Mouse (Mus musculus) lung, postnatal 4 days (tissue): ENCODE data around the gene Angpt4.
A peak's percentile ranks its signal among the peaks of the same experiment; 100 is the strongest.

Experiments used
- DNase-seq, 2 experiments: peaks; one replicate each; pipeline ENCODE4 v3.0.0; 2021

Gene Angpt4

DNA sequence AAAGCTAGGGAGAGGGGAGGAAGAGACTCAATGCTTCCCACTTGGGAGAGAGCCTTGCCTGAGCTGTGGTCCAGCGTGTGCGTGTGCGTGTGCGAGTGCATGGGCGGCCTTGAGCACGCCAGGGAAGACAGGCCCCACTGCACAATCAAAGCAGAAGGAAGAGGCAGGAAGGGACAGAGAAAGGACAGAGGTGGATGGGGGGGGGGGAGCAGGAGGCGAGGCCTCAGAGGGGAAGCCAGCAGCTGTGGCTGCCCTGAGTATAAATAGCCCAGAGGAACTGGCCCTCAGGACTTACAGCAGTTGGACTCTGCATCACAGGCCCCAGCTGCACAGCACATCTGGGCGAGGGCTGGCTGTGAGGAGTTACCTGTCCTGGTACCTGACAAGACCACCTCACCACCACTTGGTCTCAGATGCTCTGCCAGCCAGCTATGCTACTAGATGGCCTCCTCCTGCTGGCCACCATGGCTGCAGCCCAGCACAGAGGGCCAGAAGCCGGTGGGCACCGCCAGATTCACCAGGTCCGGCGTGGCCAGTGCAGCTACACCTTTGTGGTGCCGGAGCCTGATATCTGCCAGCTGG is at the start of gene Angpt4:
Gene Angpt4 (plus strand): TSS at position 292 of the 582 bp plus-strand sequence.
- DNase-seq: no peak

DNA sequence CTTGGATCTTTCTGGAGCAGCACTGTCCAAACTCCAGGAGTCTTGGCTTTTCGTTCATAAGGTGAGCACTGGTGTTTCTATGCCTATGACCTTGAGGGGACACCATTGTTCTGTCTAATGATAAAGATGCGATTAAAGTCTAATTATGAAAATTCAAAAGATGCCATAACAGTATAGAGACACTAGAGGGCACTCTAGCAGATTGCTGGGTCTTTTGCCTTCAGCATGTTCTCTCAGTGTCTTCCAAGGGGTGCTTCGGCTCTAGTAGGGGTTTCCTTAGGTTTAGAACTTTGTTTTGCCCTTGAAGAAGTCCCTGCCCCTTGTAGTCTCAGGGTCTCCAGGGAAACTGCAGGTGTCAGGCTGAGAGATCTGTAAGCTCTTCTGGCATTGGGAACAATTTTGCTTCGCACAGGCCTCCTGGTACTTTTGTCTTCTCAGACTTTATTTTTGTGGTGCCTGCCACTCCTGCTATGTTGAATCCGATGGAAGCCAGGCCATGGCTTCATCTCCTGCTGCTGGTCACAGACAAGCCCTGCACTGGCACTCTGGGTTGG is 48.7 kb upstream of the Angpt4 start:
- no peak for DNase-seq

DNA sequence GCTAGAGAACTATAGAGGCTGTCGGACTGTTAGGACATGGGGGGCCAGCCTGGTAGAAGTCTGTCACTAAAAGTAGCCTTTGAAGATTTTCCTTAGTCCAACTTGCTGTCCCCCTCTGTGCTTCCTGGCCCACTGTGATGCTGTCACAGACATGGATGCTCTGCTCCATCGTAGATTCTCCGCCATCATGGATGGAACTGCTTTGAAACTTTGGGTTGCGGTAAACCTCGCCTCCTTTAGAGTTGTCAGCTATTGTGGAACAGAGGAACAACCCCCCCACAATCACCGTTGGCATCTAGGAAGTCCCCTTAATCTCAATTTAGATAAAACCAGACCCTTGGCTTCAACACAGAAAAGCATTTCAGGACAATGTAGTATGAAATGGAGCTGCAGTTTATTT is 46.1 kb upstream of the Angpt4 start:
- no peak for DNase-seq

DNA sequence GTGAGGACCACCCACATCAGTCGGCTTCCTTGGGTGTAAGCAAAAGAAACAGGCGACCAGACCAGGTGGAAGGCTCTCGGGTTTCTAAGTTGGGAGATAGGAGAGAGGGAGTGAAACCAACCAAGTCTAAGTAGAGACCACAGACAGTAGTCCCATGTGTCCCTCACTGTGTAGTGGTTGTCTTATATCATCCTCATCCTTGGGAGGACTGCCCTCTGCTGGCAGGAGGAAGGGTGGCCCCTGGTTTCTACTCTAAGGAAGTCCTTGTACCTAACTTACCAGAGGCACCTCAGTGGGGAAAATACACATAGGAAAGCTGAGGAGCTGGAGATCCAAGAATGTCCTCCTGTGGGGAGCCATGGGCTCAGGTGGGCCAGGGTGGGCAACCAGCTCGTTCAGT is 44.5 kb upstream of the Angpt4 start:
- DNase-seq: peak; percentile 47 to 62

DNA sequence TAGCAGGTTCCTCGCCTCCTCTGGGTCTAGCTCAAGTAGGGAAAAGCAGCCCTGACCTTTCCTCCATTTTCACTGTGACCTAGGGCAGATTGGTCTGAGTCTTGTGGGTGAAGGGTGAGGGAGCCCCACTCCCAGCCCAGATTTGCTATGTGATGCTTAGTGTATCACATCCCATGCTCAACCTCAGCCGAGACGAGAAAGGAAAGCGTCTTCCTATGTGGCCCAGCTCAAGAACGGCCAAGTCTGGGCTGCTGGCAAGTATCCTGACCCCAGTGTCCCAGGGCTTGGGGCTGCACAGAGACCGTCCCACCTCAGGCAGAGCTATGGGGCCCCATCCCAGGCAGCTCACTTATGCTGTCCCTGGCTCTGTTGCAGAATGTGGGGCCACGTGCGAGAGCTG is 42.8 kb upstream of the Angpt4 start:
- DNase-seq: no peak

DNA sequence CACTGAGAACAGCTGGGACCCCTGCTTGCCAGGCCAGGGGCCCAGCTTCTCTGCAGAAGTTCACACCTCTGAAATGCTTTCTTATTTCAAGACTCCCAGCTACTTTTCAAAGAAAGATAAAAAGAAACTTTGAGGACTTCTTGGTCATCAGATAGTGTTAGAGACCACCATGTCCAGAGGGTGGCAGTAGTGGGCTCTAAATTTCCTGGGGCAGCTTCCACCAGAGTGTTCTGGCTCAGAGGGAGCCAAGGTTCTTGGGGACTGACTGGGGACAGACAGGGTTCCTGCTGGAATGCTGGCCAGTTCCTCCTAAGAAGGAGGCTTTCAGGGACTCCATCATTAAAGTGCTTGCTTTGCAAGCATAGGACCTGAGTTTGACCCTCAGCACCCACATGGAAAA is 36.5 kb upstream of the Angpt4 start:
- peak in 1 of 2 experiments; percentile 31 for DNase-seq

DNA sequence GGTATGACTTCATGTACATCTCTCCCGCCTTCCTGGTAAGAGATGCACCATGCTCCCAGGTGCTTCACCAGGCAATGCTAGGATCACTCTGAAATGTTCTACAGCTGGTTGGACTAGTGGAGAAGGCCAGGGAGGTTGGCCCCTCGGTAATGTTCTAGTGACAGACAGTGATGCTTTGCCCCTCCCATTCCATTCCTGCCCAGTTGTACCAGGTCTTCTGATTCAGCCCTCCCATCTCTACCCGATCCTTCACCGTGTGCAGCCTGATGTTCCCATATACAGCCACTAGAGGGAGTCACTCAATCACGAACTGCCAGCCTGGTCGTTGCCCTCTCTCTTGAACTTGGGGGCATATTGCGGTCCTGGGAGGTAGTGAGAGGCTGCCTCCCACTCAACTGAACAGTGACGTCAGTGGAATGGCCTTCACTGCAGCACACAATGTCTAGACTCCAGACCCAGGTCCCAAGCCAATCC is 35.0 kb upstream of the Angpt4 start:
- peak; percentile 35 to 63 for DNase-seq

DNA sequence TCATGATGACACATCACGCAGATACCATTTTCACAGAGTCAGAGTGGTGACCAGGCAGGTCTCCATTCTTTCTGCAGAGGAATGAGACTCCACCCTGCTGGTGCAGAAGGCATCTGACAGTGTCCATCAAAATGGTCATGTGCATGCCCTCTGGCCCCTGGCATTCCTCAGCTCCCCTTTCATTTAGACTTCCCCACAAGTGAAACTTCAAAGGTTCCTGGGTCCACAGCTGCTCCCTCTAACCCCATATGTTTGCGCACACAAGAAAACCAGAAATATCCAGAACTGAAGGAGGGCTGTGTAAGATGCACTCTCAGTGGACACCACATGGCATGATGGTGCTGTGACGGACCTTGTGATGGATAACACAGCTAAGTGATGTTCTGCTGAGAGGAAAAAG is 32.4 kb upstream of the Angpt4 start:
- peak in 1 of 2 experiments; percentile 11 for DNase-seq

DNA sequence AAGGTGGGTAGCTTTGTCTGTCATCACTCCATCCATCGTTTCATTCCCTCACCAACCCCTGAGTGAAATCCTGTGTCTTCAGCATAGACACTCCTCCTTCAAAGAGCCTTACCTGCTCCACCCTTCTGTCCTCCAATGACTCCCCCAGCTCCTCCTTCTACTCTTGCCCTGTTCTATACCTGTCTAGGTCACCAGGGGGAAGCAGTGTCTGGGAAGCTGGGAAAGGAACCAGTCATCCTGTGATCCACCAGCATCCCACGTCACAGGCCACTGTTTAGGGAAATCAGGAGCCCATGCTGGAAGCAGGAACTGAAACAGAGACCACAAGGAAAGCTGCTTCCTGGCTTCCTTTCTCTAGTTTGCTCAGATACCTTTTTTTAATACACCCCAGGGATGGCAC is 31.2 kb upstream of the Angpt4 start:
- DNase-seq: peak in 1 of 2 experiments; percentile 8

DNA sequence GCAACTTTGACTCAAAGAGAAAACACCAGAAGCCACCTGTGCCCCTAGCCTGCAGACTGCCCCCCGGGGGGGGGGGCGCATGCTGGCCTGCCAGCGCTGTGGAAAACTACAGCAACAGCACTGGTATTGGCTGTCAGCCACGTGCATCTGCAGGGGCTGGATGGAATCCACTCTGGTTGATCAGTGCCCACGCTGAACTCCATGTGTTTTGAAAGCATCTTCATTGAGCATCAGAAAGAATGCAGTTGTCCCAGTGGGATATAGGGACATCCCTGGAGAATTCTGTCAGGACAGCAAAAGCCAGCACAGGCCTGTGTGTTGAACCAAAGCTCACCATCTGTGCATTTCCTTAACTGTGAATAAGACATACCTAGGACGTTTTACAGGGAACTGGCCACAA is 20.0 kb upstream of the Angpt4 start:
- DNase-seq: peak in 1 of 2 experiments; percentile 17

DNA sequence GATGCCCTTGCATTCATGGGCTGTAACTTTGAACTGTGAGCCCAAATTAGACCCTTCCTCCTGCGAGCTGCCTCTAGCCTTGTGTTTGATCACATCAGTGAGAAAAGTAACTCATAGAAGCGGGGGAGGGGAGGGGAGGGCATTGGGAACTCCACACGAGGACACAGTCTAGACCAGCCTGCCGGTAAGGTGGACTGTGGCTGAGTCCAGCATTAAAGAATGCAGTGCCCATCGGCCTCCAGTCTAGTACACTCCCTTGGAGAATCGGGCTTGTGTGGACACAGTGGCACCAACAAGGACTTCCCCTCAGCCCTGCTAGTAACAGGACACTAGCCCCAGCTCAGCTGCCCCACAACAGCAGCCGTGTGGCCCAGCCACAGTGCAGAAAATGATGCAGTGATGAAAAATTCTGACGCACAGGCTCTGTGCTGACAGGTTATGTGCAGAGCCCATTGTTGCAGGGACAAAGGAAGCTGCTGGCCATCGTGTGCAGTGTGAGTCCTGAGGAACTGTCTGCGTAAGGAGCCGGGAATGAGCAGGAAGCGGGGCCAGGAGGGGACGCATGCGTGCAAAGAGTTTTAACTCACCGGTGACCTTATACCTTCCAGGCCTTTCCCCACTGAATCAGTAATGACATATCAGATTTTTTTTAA is 17.8 kb upstream of the Angpt4 start:
- peak in 1 of 2 experiments; percentile 16 for DNase-seq

DNA sequence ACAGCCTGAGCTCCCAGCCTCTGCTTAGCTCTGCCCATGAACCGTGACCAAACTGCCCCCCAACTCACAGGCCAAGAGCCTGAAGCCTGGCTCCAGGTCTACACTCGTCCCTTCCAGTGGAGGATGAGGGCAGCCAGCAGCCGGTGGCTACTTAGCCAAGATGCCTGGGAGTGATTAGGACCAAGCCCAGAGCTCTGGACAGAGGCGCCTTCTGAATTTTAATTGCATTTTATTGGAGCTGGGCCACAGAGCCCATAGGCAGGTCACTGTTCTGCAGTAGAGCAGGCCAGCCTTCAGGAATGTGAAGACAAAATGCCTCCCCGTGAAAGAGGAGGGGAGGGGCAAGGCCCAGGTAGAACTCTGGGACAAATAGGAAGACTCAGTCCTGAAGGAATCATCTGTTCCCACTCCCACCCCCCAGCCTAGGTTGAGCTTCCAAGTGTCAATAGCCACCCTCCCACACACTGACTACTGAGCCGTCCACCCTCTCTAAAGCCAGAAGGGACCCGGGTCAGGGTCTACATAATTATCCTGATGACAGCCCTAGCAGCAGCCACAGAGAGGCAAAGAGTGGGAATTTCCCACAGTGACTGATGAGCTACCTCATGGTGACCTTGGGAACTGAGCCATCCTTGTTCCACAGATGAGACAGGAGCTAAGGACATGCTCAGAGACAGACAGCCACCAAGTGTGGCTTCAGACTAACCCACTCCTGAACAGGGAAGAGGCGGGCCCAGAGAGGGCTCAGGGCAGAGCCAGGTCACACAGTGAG is 16.6 kb upstream of the Angpt4 start:
- DNase-seq: peak in 1 of 2 experiments; percentile 16

DNA sequence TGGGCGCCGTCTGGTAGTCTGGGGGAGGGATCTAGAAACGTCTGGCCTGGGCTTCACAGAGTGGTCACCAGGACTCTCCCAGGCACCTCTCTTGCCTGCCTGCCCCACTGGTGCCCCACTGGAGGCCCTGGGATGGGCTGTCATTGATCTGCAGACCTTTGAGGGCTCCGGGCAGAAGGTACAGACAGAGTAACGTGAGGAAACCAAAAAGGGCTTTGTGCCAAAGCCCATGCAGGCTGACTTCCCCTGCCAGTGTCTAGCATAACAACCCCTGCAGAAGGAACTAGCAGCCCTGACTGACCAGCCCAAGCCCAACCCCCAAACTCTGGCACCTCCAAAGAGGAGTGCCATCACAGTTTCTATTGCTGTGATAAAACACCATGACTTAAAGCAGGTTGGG is 15.1 kb upstream of the Angpt4 start:
- peak in 1 of 2 experiments; percentile 16 for DNase-seq

DNA sequence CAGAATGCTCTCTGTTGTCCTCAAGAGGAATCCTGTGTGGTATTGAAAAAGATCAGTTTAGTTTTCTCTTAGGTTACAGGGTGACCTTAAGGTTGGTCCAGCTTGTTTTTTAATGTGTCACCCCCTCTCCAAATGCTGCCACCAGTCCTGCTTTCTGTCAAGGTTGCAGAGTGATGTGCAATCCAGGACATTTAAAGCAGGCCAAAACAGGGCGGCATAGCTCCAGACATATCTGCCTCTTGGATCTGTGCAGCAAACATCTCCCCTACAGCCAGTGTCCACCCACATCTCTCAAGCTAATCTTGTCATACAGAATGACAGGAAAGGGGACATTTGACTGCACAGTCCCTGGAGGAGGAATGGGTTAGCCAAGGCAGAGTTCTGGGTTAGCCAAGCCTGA is 12.9 kb upstream of the Angpt4 start:
- no peak for DNase-seq

DNA sequence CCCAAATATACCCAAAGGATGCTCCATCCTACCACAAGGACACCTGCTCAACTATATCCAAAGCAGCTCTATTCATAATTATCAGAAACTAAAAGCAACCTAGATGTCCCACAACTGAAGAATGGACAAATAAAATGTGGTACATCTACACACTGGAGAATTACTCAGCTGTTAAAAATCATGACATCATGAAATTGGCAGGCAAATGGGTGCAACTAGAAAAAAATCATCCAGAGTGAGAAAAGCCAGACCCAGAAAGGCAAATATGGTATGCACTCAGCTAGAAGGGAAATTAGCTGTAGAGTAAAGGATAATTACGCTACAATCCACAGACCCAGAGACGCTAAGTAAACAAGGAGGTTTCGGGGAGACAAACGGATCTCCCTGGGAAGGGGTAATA is 10.2 kb upstream of the Angpt4 start:
- DNase-seq: no peak

DNA sequence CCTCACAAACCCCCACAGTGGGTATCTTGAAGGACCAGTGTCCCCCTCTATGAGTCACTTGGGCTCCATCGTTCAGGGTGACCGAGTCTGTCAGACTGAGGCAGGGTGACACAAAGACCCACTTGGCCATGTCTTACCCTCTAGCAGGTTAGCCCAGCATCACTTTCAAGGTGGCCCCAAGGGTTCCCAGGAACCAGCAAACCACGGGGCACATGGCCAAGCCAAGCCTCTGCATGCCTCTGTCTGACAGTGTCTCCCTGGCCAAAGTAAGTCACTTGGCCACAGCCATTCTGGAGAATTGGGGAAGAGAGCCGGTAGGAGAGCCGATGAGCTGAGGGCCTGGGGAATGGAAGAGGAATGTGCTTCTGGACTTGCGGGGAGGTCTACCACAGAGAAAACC is 7.7 kb upstream of the Angpt4 start:
- no peak for DNase-seq

DNA sequence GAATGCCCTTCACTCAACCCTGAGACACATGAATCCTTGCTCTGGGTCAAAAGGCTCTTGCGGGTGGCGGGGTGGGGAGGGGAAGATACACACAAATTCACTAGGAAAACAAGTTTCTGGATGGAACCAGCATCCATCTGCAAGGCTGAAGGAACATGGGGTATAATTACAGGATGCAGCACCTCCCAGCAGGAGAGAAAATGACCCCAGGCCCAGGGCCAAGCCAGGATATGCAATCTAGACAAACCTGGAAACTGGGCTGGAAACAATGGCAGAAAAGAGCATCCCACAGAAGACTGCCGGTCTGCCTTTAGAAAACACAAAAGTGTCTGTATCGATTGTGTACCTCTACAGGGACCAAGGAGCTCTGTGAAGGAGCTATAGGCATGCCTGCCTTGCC is 7.1 kb upstream of the Angpt4 start:
- DNase-seq: no peak

DNA sequence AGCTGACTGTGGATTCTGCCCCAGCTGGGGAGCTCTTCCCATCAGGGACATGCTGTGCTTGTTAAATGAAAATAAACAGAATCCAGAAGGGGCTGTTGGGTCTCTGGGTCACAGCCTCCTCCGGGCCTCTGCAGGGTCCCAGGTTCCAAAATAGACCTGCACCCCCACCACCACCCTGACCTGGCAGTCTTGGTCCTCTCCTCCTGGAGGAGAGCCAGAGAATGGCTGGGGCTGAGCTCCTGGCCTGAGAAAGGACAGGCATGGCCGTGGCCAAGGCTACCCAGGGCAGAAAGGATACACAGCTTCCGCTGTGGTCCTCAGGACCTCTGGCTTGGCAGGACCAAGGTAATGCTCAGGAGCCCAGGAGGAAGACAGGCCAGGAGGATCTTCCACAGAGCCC is 6.4 kb upstream of the Angpt4 start:
- no peak for DNase-seq

DNA sequence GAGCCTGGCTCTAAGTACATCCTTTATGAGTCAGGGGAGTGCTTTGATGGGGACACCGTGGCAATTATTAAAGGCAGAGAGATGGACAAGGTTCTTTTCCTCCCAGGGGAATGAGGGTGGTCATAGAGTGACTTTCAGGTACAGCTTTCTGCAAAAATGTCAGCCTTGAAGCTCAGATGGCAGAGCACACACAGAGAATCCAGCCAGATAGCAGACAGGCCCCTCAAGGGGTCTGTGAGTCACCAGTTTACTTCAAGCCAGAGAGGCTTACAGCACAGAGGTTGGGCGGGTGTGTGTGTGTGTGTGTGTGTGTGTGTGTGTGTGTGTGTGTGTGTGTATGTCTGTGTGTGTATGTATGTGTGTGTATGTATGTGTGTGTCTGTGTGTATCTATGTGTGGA is 4.0 kb upstream of the Angpt4 start:
- DNase-seq: no peak

DNA sequence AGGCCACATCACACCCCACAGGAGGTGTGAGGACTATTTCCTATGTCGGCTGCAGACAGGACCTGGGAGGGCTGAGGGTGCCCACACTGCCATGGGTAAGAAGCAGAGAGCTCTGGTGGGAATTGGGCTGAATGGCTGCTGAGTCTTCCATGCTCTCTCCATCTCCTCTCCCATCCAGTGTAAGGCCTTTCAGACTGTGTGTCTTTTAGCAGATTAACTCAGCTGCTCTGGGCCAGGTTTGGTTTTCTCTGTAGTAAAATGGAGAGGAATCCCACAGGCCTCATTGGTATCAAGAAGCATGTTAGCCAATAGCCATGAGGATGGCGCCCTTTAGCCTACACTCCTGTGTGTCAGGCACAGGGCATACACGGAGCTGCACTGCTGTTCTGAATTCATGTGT is 1.6 kb upstream of the Angpt4 start:
- DNase-seq: no peak

DNA sequence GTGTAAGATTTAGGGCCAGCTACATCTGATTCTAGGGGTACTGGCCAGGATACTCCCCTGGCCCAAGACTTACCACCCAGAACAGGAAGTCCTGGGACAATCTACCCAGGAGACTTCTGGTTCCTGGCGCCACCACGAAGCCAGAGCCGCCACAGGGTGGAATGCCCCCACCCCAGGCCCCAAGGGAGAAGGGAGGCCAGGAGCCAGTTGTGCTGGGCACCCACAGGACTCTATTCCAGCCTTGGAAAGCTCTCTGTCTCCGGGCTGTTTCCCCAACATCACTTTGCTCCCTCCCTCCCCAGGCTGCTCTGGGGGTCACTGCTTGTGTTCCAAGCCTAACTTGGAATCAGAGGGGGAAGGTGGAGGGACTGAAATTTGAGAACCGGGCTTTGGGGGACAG is 512 bp upstream of the Angpt4 start:
- DNase-seq: no peak

DNA sequence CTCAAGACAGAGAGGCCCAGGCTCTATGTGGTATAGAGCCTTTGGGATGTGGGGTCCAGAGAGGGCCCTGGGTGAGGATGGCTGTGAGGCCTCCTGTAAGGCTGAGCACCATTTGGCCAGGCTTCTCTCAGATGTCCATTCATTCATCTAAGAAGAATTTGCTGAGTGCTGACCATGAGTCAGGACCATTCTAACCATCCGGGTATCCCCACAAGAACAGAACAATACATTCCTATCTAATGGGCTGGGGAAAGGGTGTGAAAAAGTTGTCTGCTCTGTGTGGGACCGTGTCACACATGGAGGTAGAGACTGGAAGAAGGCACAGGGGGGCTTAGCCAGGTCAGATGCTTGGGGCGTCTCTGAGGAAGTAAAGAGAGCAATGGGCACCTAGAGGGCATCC is 741 bp downstream of the Angpt4 start:
- DNase-seq: no peak

DNA sequence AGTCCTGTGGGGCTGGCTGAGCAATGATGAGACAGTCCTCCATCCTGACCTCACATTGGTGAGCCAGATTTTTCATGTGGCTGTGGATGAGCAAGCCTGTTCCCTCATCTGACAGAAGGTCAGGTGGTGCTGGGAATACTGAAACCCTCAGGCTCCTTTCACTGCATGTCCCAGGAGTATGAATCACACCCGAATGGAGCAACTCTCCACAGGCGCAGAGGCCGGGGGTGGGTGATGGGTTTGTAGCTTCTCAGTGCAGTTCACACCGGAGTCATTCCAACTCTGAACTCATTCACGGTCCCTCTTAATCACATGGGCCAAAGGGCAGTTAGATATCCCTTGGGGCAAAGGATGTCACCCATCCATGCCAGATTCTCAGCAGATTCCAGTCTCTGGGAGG is 3.1 kb downstream of the Angpt4 start:
- peak in 1 of 2 experiments; percentile 7 for DNase-seq

DNA sequence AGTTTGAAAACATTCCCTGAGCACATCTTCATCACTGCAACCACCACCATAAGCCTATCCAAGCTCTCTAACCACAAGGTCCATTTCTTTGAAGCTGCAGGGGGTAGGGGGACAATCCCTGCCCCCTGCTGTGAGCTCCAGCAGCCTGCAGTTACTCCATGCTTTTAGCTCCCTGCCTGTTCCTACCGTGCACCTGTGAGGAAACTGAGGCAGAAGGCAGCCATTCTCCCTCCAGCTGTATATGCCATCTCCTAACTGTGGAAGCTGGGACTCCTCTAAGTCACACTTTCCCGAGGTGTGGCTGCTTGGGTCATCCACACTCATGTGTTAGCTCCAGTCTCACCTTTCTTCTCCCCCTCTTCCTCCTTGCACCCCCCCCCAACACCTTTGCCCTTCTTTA is 4.1 kb downstream of the Angpt4 start:
- no peak for DNase-seq
